Mouse (Mus musculus) limb, embryonic 12.5 days (tissue): Measurements from ENCODE around the gene Zfp446. TPM values are rescaled to one million over a fixed set of nuclear protein-coding genes. Genes with fewer than 3 reads are reported as not detected.
"Not testable (repeated sequence)": the region's sequence is repeated elsewhere in the genome, so short reads cannot be mapped to it uniquely, and the experiment has no call there.

Experiments
- ATAC-seq: fragments of 200-750 bp; cut with Nextera tagmentation; 2 replicates; pipeline ENCODE4 v1.8.0; 2017; ENCODE audit warnings: low read depth, moderate TSS enrichment; ENCODE audit not compliant: insufficient number of reproducible peaks, insufficient read depth, low FRiP score, low TSS enrichment
- H3K27ac ChIP-seq: fragments of 300-500 bp; sonication (generic); 2 replicates; pipeline ENCODE4 v1.5.1; 2016; ENCODE audit warnings: mild to moderate bottlenecking, moderate library complexity
- H3K27me3 ChIP-seq: fragments of 300-500 bp; sonication (generic); 2 replicates; pipeline ENCODE4 v1.6.1; 2016; ENCODE audit warnings: mild to moderate bottlenecking, moderate library complexity
- H3K36me3 ChIP-seq: fragments of 300-500 bp; sonication (generic); 2 replicates; pipeline ENCODE4 v1.6.1; 2016; ENCODE audit warnings: mild to moderate bottlenecking, moderate library complexity
- H3K4me1 ChIP-seq: fragments of 300-500 bp; sonication (generic); replicated peaks from 2 replicates; pipeline ENCODE4 v1.6.1; 2016
- H3K4me2 ChIP-seq: fragments of 300-500 bp; sonication (generic); 2 replicates; pipeline ENCODE4 v1.6.1; 2016; ENCODE audit warnings: mild to moderate bottlenecking, moderate library complexity
- H3K4me3 ChIP-seq: fragments of 300-500 bp; sonication (generic); replicated peaks from 2 replicates; pipeline ENCODE4 v1.5.1; 2016; ENCODE audit warnings: mild to moderate bottlenecking
- H3K9ac ChIP-seq: fragments of 300-500 bp; sonication (generic); replicated peaks from 2 replicates; pipeline ENCODE4 v1.6.1; 2016; ENCODE audit warnings: mild to moderate bottlenecking, moderate library complexity
- H3K9me3 ChIP-seq: fragments of 300-500 bp; sonication (generic); 2 replicates; pipeline ENCODE4 v1.6.1; 2016; ENCODE audit warnings: mild to moderate bottlenecking, moderate library complexity
- WGBS: fragments of 180-500 bp; shearing (Covaris S2); methylation state at CpG from one replicate; pipeline ENCODE4 v1.1.7; 2016; 5-methylcytosine and 5-hydroxymethylcytosine counted together
- polyA plus RNA-seq: library from polyadenylated mRNA; unstranded; fragments of >200 nt; fragmentation: Nextera tagmentation; extraction: Ambion mirVana; gene quantifications from 2 replicates; pipeline ENCODE4 v1.2.1, GENCODE M21; 2016

The Zfp446 gene
- 11.4 and 13.5 TPM in 2 replicates for polyA plus RNA-seq

DNA sequence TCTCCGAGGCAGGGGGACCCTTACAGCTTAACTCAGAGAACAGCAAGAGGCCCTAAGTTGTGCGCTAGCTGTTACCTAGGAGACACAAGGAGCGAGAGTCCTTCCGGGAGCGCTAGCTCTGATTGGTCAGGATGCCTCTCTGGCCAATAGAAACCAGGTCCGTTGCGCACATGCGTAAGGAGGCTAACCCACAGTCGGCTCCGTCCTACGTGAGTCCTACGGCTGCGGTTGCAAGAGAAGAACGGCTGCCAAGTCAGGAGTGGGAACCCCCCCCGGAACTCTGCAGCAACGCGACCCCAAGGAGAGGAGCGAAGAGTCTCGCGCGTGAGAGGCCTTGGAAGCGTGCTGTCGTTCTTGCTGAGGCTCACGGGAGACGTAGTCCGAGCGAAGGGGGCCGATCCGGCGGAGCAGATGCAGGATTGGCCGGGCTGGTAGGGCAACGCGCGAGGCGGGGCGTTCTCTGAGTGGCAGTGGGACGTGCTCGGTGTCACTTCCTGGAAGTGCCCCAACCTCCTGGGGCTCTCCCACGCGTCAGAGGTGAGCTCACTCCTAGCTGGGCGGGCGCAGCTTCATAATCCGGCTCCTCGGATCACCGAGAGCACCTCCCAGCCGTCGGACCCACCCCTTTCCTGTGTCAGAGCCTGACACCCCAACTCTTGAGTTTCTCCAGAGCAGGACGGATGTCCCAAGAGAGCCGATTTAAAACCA is at the start of gene Zfp446:
TSS of gene Zfp446 (plus strand) at position 167 of the 708 bp plus-strand sequence.
- no peaks in the 10 kb centered on the region for H3K9me3 ChIP-seq
- peaks cover 22% of the 10 kb centered on the region; the same call in 1 of the 2 replicates for H3K36me3 ChIP-seq
- no peaks in the 10 kb centered on the region for H3K27me3 ChIP-seq
- peak; percentile 99 for ATAC-seq
- H3K9ac ChIP-seq: peak within 1 kb of the TSS; percentile 63
- peak within 1 kb of the TSS; percentile 63 for H3K4me3 ChIP-seq
- peak within 1 kb of the TSS; percentile 92 for H3K27ac ChIP-seq
- peak within 1 kb of the TSS; percentile 72 for H3K4me2 ChIP-seq
- H3K4me1 ChIP-seq: peaks cover 20% of the 10 kb centered on the region
- WGBS: under 1% methylated on average over 49 of the region's 49 CpGs

DNA sequence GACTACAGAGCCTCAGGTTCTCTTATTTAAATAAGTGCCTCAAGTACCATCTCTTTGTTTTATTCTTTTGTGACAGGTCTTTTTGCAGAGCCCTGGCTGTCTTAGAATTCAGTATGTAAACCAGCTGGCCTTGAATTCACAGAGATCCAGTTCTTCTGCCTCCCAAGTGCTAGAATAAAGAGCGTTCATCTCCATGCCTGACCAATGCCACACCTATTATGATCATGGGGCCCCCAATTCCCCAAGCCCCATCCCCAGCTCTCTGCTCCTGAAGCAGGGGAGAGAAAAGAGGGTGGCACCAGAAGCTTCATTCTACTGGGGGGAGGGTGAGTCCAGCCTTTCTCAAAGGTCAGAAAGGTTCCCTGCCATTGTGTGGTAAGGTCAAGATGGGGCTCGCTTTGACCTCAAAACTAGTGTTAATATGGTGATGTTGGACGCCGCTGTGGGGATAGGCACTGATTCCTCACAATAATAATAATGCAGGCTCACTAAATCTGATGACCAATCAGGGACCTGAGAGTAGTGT is 44.0 kb upstream of the Zfp446 start:
- peaks cover 2% of the 10 kb centered on the region; the same call in 1 of the 2 replicates for H3K9me3 ChIP-seq
- no peak overlapping the region for H3K27ac ChIP-seq
- ATAC-seq: no peak
- no peaks in the 10 kb centered on the region for H3K4me1 ChIP-seq
- WGBS: 76% methylated on average over 4 of the region's 4 CpGs
- no peak overlapping the region for H3K9ac ChIP-seq
- no peak overlapping the region for H3K4me2 ChIP-seq
- H3K27me3 ChIP-seq: peaks cover 14% of the 10 kb centered on the region
- H3K36me3 ChIP-seq: no peaks in the 10 kb centered on the region
- no peak overlapping the region for H3K4me3 ChIP-seq

DNA sequence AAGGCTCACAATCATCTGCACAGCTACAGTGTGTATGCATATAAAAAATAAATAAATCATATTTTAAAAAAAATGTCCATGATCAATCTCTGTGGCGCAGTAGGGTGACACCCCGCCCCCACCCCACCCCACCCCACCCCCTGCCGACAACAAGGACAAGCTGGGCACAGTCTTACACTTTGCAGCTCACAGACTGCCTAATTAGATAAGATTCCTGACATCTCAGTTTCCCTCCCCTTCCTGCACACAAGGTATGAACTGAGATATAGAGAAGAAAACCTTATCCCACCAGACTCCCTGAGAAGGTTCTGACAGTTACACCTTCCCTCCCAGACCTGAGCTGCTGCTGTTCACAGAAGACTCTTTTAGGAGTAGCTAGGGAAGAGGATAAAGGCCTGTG is 42.8 kb upstream of the Zfp446 start:
- no peak overlapping the region for H3K4me3 ChIP-seq
- H3K27ac ChIP-seq: no peak overlapping the region
- no peaks in the 10 kb centered on the region for H3K36me3 ChIP-seq
- no peak overlapping the region for H3K9ac ChIP-seq
- peaks cover 2% of the 10 kb centered on the region; the same call in 1 of the 2 replicates for H3K9me3 ChIP-seq
- 83% methylated on average over 3 of the region's 3 CpGs for WGBS
- H3K4me2 ChIP-seq: no peak overlapping the region
- no peak for ATAC-seq
- 0 out of 2 replicates have a peak, but pooled peaks cover 3% of the 10 kb centered on the region for H3K27me3 ChIP-seq
- no peaks in the 10 kb centered on the region for H3K4me1 ChIP-seq

DNA sequence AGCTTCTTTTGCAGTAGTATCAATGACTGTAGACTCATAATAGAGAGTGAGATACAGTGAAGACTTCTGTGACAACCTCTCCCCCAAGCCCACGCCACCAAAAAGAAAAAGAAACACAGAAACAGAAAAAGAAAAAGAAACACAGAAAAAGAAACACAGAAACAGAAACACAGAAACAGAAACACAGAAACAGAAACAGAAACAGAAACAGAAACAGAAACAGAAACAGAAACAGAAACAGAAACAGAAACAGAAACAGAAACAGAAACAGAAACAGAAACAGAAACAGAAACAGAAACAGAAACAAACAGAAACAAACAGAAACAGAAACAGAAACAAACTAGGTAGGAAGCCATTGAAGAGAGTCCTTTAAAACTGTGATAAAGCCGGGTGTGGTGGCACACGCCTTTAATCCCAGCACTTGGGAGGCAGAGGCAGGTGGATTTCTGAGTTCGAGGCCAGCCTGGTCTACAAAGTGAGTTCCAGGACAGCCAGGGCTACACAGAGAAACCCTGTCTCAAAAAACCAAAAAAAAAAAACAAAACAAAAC is 40.3 kb upstream of the Zfp446 start:
- WGBS: 90% methylated on average over 4 of the region's 4 CpGs
- not testable (repeated sequence) for ATAC-seq, H3K4me1 ChIP-seq

DNA sequence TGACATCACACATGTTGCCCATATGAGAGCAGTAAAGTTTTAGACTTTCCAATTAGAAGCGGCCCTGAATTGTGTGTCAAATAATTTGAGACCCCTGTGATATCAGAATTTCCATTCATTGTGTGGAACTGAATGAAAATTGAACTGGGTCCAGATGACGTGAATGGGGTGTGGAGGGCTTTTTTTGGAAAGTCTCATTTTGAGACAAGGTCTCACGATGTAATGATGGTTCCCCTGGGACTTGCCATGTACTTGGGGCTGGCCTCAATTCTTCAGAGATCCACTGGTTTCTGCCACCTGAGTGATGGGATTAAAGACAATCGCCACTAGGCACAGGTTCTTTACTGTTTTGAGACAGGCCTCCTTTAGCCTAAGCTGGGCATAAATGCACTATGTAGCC is 37.0 kb upstream of the Zfp446 start:
- Histone ChIP-seq H3K9ac (no peak overlapping the region), H3K4me2 (no peak overlapping the region), H3K27ac (no peak overlapping the region), H3K4me1 (no peaks in the 10 kb centered on the region), H3K27me3 (no peaks in the 10 kb centered on the region), H3K36me3 (no peaks in the 10 kb centered on the region), H3K9me3 (peaks cover 2% of the 10 kb centered on the region; the same call in 1 of the 2 replicates), H3K4me3 (no peak overlapping the region)
- WGBS: 81% methylated on average over 4 of the region's 4 CpGs
- no peak for ATAC-seq

More for the DNA sequence above, 40.3 kb upstream of the Zfp446 start:
- not testable (repeated sequence) for H3K27ac ChIP-seq, H3K27me3 ChIP-seq, H3K9ac ChIP-seq, H3K4me2 ChIP-seq, H3K36me3 ChIP-seq, H3K4me3 ChIP-seq, H3K9me3 ChIP-seq

- no peak for ATAC-seq
- no peaks in the 10 kb centered on the region for H3K9me3 ChIP-seq
- no peak overlapping the region for H3K4me2 ChIP-seq
- no peak overlapping the region for H3K27ac ChIP-seq
- no peaks in the 10 kb centered on the region for H3K36me3 ChIP-seq
- H3K27me3 ChIP-seq: no peaks in the 10 kb centered on the region
- no peak overlapping the region for H3K4me3 ChIP-seq
- H3K4me1 ChIP-seq: no peaks in the 10 kb centered on the region
- no peak overlapping the region for H3K9ac ChIP-seq
These were observed 34.2 kb upstream of the Zfp446 start for GRCm38 (mm10) chr7:12943488-12943887.

DNA sequence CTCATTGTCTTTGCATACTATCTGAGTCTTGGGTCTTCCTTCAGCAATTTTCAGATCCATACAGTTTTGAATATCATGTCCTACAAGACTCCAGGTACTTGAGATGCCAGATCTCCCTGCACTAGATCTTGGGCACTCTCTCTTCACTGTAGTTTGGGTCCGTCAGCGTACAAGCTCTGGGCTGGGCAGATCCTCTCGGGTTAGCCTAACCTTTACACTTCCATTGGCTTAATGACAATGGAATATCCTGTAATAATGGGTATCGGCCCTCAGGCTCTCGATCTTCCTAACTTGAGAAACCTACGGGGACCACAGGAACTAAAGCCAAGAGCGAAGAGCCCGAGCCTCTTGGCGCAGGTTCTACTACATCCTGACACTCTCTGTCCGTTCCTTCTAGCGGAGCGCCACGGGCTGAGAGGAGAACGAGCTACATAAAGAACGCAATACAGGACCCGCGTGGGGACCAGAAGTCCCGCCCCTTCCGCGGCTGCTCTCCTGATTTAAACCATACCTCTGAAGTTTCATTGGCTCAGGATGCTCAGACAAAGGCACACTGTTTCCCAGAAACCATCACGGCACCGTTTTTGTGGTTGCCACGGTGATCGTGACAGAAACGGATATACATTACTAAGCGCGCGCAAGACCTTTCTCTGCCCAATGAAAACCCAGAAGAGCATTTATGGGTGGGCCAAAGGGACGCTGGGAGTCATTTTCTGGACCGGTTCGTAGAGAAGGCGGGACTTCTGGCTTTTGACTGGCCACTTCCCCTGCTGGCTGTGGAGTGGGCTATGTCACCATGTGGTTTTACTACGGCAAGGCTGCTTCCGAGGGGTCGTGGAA is 28.4 kb upstream of the Zfp446 start:
- WGBS: 8% methylated on average over 35 of the region's 35 CpGs
- H3K27me3 ChIP-seq: no peaks in the 10 kb centered on the region
- peak overlapping the region; percentile 93 for H3K27ac ChIP-seq
- ATAC-seq: peak; percentile 97
- H3K4me2 ChIP-seq: peak overlapping the region; percentile 80
- peak overlapping the region; percentile 67 for H3K9ac ChIP-seq
- H3K9me3 ChIP-seq: no peaks in the 10 kb centered on the region
- H3K4me1 ChIP-seq: peaks cover 9% of the 10 kb centered on the region
- H3K36me3 ChIP-seq: no peaks in the 10 kb centered on the region
- peak overlapping the region; percentile 46 for H3K4me3 ChIP-seq

DNA sequence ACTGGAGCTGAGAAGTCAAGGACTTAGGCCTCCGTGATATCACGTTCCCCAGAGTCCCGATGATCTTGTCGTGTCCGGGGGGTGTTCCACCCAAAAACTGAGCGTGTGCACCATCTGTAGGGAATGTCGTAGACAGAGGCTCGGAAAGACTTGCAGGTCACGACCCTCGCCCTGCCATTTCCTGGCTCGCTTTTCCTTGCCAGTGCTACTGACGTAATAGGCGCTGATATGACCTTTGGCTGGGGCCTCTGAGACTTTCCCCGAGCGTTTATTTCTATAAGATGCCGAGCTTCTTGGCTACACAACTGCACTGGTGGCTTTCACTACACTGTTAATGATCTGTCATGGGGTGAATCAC is 27.8 kb upstream of the Zfp446 start:
- Histone ChIP-seq H3K27me3 (no peaks in the 10 kb centered on the region), H3K4me3 (peak overlapping the region; percentile 46), H3K36me3 (no peaks in the 10 kb centered on the region), H3K27ac (peak overlapping the region; percentile 86), H3K9me3 (no peaks in the 10 kb centered on the region), H3K4me1 (peaks cover 9% of the 10 kb centered on the region), H3K4me2 (peak overlapping the region; percentile 80), H3K9ac (peak overlapping the region; percentile 56)
- peak; percentile 18 for ATAC-seq
- 5% methylated on average over 16 of the region's 16 CpGs for WGBS

GRCm38 (mm10) chr7:12954896-12955295 is 22.8 kb upstream of the Zfp446 start:
- Histone ChIP-seq H3K4me2 (no peak overlapping the region), H3K27me3 (no peaks in the 10 kb centered on the region), H3K9ac (no peak overlapping the region), H3K4me1 (peaks cover 5% of the 10 kb centered on the region), H3K4me3 (no peak overlapping the region), H3K36me3 (no peaks in the 10 kb centered on the region), H3K27ac (no peak overlapping the region), H3K9me3 (no peaks in the 10 kb centered on the region)
- 57% methylated on average over 3 of the region's 3 CpGs for WGBS
- ATAC-seq: no peak

- no peak overlapping the region for H3K27ac ChIP-seq
- no peak overlapping the region for H3K4me3 ChIP-seq
- H3K9me3 ChIP-seq: no peaks in the 10 kb centered on the region
- H3K4me1 ChIP-seq: no peaks in the 10 kb centered on the region
- no peak overlapping the region for H3K4me2 ChIP-seq
- H3K36me3 ChIP-seq: no peaks in the 10 kb centered on the region
- WGBS: 73% methylated on average over 5 of the region's 5 CpGs
- no peak overlapping the region for H3K9ac ChIP-seq
- no peaks in the 10 kb centered on the region for H3K27me3 ChIP-seq
- no peak for ATAC-seq
These were observed 20.1 kb upstream of the Zfp446 start for GRCm38 (mm10) chr7:12957511-12957910.

GRCm38 (mm10) chr7:12958948-12959347 is 18.7 kb upstream of the Zfp446 start:
- no peaks in the 10 kb centered on the region for H3K36me3 ChIP-seq
- H3K4me2 ChIP-seq: no peak overlapping the region
- 71% methylated on average over 4 of the region's 4 CpGs for WGBS
- H3K4me3 ChIP-seq: no peak overlapping the region
- no peaks in the 10 kb centered on the region for H3K27me3 ChIP-seq
- H3K9ac ChIP-seq: no peak overlapping the region
- no peak for ATAC-seq
- H3K9me3 ChIP-seq: no peaks in the 10 kb centered on the region
- no peaks in the 10 kb centered on the region for H3K4me1 ChIP-seq
- no peak overlapping the region for H3K27ac ChIP-seq
